Mouse (Mus musculus): ENCODE data around the gene Arid1b.

The Arid1b gene

GRCm38 (mm10) chr17:5258978-5259377, 264.8 kb downstream of the Arid1b start:
- DNase-seq = no peak

GRCm38 (mm10) chr17:5261131-5261651, 267.1 kb downstream of the Arid1b start:
- DNase-seq = no peak

- no peak for DNase-seq
These were observed 267.9 kb downstream of the Arid1b start for GRCm38 (mm10) chr17:5261874-5262605.

GRCm38 (mm10) chr17:5262788-5263187, 268.7 kb downstream of the Arid1b start:
- DNase-seq = no peak

GRCm38 (mm10) chr17:5264783-5265182, 270.7 kb downstream of the Arid1b start:
- DNase-seq = no peak

GRCm38 (mm10) chr17:5265615-5266014, 271.5 kb downstream of the Arid1b start:
- DNase-seq = no peak

GRCm38 (mm10) chr17:5267747-5268146, 273.6 kb downstream of the Arid1b start:
- DNase-seq = no peak

GRCm38 (mm10) chr17:5269302-5269701, 275.2 kb downstream of the Arid1b start:
- DNase-seq = peak; percentile 21

- no peak for DNase-seq
These were observed 275.6 kb downstream of the Arid1b start for GRCm38 (mm10) chr17:5269774-5270173.

- no peak for DNase-seq
These were observed 276.7 kb downstream of the Arid1b start for GRCm38 (mm10) chr17:5270823-5271222.

GRCm38 (mm10) chr17:5273118-5273517, 279.0 kb downstream of the Arid1b start:
- DNase-seq = no peak

- no peak for DNase-seq
These were observed 279.6 kb downstream of the Arid1b start for GRCm38 (mm10) chr17:5273685-5274084.

GRCm38 (mm10) chr17:5274429-5274828, 280.3 kb downstream of the Arid1b start:
- no peak for DNase-seq

- DNase-seq = no peak
These were observed 281.6 kb downstream of the Arid1b start for GRCm38 (mm10) chr17:5275749-5276148.

GRCm38 (mm10) chr17:5277137-5277871, 283.2 kb downstream of the Arid1b start:
- DNase-seq = no peak

GRCm38 (mm10) chr17:5280499-5281053, 286.4 kb downstream of the Arid1b start:
- no peak for DNase-seq

- DNase-seq = no peak
These were observed 290.7 kb downstream of the Arid1b start for GRCm38 (mm10) chr17:5284783-5285182.

GRCm38 (mm10) chr17:5285877-5286440, 291.8 kb downstream of the Arid1b start:
- DNase-seq = no peak

- no peak for DNase-seq
These were observed 292.6 kb downstream of the Arid1b start for GRCm38 (mm10) chr17:5286571-5287209.

- no peak for DNase-seq
These were observed 293.1 kb downstream of the Arid1b start for GRCm38 (mm10) chr17:5287210-5287591.

GRCm38 (mm10) chr17:5287641-5288040, 293.5 kb downstream of the Arid1b start:
- no peak for DNase-seq

- no peak for DNase-seq
These were observed 299.8 kb downstream of the Arid1b start for GRCm38 (mm10) chr17:5293653-5294584.
